Mouse (Mus musculus) midbrain, embryonic 16.5 days (tissue): ENCODE results near the gene Zfp57. TPM values are rescaled to one million over a fixed set of nuclear protein-coding genes. Genes with fewer than 3 reads are reported as not detected.

ENCODE experiments used
- ATAC-seq: fragments of 200-750 bp; cut with Nextera tagmentation; 2 replicates; pipeline ENCODE4 v1.8.0; 2017; ENCODE audit warnings: moderate TSS enrichment
- H3K27ac ChIP-seq: fragments of 300-500 bp; sonication (generic); 2 replicates; pipeline ENCODE4 v1.5.1; 2014; ENCODE audit warnings: mild to moderate bottlenecking, low read length, mixed read lengths
- H3K27me3 ChIP-seq: fragments of 300-500 bp; sonication (generic); 2 replicates; pipeline ENCODE4 v1.6.1; 2014; ENCODE audit warnings: low read depth, low read length, mixed read lengths; ENCODE audit not compliant: control insufficient read depth, insufficient read depth
- H3K36me3 ChIP-seq: fragments of 300-500 bp; sonication (generic); 2 replicates; pipeline ENCODE4 v1.6.1; 2014; ENCODE audit warnings: mild to moderate bottlenecking, low read length, moderate library complexity, mixed read lengths; ENCODE audit not compliant: control insufficient read depth, insufficient read depth
- H3K4me1 ChIP-seq: fragments of 300-500 bp; sonication (generic); 2 replicates; pipeline ENCODE4 v1.6.1; 2014; ENCODE audit warnings: mild to moderate bottlenecking, low read length, mixed read lengths; ENCODE audit not compliant: control insufficient read depth, insufficient read depth
- H3K4me2 ChIP-seq: fragments of 300-500 bp; sonication (generic); 2 replicates; pipeline ENCODE4 v1.6.1; 2014; ENCODE audit warnings: mild to moderate bottlenecking, low read length, mixed read lengths
- H3K4me3 ChIP-seq: fragments of 300-500 bp; sonication (generic); 2 replicates; pipeline ENCODE4 v1.5.1; 2014; ENCODE audit warnings: low read depth, mild to moderate bottlenecking, low read length, moderate library complexity, mixed read lengths
- H3K9ac ChIP-seq: fragments of 300-500 bp; sonication (generic); 2 replicates; pipeline ENCODE4 v1.6.1; 2014; ENCODE audit warnings: low read depth, low read length, mixed read lengths
- H3K9me3 ChIP-seq: fragments of 300-500 bp; sonication (generic); replicated peaks from 2 replicates; pipeline ENCODE4 v1.6.1; 2014; ENCODE audit warnings: mild to moderate bottlenecking, low read length, mixed read lengths; ENCODE audit not compliant: control insufficient read depth, poor library complexity, severe bottlenecking
- WGBS: fragments of 180-500 bp; shearing (Covaris S2); extraction: QIAGEN DNeasy Blood & Tissue Kit; methylation state at CpG from one replicate; pipeline ENCODE4 v1.1.7; 2014; 5-methylcytosine and 5-hydroxymethylcytosine counted together
- polyA plus RNA-seq: library from polyadenylated mRNA; unstranded; fragments of >200 nt; fragmentation: Nextera tagmentation; extraction: Ambion mirVana; gene quantifications from 2 replicates; pipeline ENCODE4 v1.2.1, GENCODE M21; 2015

Zfp57 gene
- polyA plus RNA-seq, 1 experiment from 2014 or later = 280 TPM

DNA sequence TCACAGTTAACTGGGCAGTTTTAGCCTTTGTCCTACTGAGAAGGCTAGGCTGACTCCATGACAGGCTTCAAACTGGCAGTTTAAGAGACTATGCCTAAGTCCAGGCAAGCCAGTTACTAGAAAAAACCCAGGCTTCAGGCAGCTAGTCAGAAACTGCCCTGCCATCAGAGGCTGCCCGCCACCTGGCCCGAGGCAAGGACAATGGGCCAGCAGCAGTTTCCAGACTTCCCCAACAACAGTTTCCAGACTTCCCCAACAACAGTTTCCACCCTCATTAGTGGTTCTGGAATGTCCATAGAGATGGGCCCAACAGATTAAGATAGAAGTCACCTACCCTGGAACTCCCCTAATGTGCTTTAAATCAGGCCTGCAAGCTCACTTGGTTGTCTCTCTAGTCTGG is 25.5 kb downstream of the Zfp57 start:
- Histone ChIP-seq H3K36me3 (no peaks in the 10 kb centered on the region), H3K4me1 (peaks cover 4% of the 10 kb centered on the region; the same call in 1 of the 2 replicates), H3K27me3 (no peaks in the 10 kb centered on the region), H3K9ac (no peak overlapping the region), H3K4me2 (no peak overlapping the region), H3K4me3 (no peak overlapping the region), H3K9me3 (no peaks in the 10 kb centered on the region), H3K27ac (no peak overlapping the region)
- WGBS = 75% methylated on average over 2 of the region's 2 CpGs
- ATAC-seq = no peak

DNA sequence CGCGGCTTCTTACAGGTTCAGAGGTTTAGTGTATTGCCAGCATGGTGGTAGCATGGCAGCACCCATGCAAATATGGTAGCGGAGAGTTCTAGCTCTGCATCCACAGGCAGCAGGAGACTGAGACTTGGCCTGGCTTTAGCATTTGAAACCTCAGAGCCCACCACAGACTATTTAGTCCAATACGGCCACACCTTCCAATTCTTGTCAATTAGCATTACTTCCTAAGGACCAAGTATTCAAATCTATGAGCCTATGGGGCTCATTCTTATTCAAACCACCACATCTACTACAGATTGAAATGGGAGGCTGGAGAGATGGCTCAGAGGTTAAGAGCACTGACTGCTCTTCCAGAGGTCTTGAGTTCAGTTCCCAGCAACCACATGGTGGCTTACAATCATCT is 26.5 kb downstream of the Zfp57 start:
- no peak for ATAC-seq
- Histone ChIP-seq H3K4me2 (no peak overlapping the region), H3K4me3 (no peak overlapping the region), H3K27me3 (no peaks in the 10 kb centered on the region), H3K36me3 (no peaks in the 10 kb centered on the region), H3K9me3 (no peaks in the 10 kb centered on the region), H3K27ac (peak overlapping the region; percentile 98), H3K4me1 (peaks cover 4% of the 10 kb centered on the region; the same call in 1 of the 2 replicates), H3K9ac (no peak overlapping the region)
- 95% methylated on average over 4 of the region's 4 CpGs for WGBS

GRCm38 (mm10) chr17:37028212-37028611 is 27.2 kb downstream of the Zfp57 start:
- Histone ChIP-seq H3K9me3 (no peaks in the 10 kb centered on the region), H3K9ac (peak overlapping the region; percentile 45), H3K27me3 (no peaks in the 10 kb centered on the region), H3K4me3 (peak overlapping the region; percentile 44), H3K36me3 (no peaks in the 10 kb centered on the region), H3K4me1 (peaks cover 4% of the 10 kb centered on the region; the same call in 1 of the 2 replicates), H3K27ac (peak overlapping the region; percentile 98), H3K4me2 (peak overlapping the region; percentile 47)
- 3% methylated on average over 10 of the region's 10 CpGs for WGBS
- peak; percentile 32; the same call in 1 of the 2 replicates for ATAC-seq

DNA sequence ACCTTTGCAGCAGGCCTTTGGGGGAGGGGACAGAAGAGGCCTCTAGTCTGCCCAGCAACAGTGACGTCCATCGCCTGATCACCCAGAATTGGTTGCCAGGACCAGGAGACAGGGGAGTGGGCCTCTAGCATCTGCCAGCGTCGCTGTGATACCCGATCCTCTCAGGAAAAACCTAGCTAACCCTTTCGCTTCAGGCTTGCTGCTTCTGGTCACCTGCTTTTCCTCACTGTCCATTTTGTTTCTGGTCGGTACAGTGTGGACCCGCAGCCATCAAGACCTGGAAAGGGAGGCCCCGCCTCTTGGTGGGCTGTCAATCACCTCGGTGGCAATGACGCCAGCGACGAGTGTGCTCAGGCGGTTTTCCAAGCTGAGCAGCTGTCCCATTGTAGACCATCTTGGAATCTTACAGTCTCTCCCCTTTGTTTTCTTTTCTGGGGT is 27.7 kb downstream of the Zfp57 start:
- Histone ChIP-seq H3K27me3 (no peaks in the 10 kb centered on the region), H3K9ac (peak overlapping the region; percentile 45), H3K9me3 (no peaks in the 10 kb centered on the region), H3K4me1 (peaks cover 4% of the 10 kb centered on the region; the same call in 1 of the 2 replicates), H3K27ac (peak overlapping the region; percentile 98), H3K36me3 (no peaks in the 10 kb centered on the region), H3K4me3 (peak overlapping the region; percentile 44), H3K4me2 (peak overlapping the region; percentile 47)
- WGBS = under 1% methylated on average over 14 of the region's 14 CpGs
- ATAC-seq = peak; percentile 99

GRCm38 (mm10) chr17:37029162-37029561 is 28.2 kb downstream of the Zfp57 start:
- 61% methylated on average over 8 of the region's 8 CpGs for WGBS
- no peaks in the 10 kb centered on the region for H3K36me3 ChIP-seq
- H3K4me1 ChIP-seq = peaks cover 4% of the 10 kb centered on the region; the same call in 1 of the 2 replicates
- H3K27me3 ChIP-seq = no peaks in the 10 kb centered on the region
- ATAC-seq = peak; percentile 29
- peak overlapping the region; percentile 47 for H3K4me2 ChIP-seq
- peak overlapping the region; percentile 44 for H3K4me3 ChIP-seq
- no peaks in the 10 kb centered on the region for H3K9me3 ChIP-seq
- peak overlapping the region; percentile 45; the same call in 1 of the 2 replicates for H3K9ac ChIP-seq
- peak overlapping the region; percentile 98 for H3K27ac ChIP-seq

- H3K27me3 ChIP-seq = no peaks in the 10 kb centered on the region
- no peaks in the 10 kb centered on the region for H3K36me3 ChIP-seq
- no peak overlapping the region for H3K9ac ChIP-seq
- no peaks in the 10 kb centered on the region for H3K9me3 ChIP-seq
- no peak for ATAC-seq
- WGBS = 69% methylated on average over 2 of the region's 2 CpGs
- H3K4me3 ChIP-seq = no peak overlapping the region
- no peaks in the 10 kb centered on the region for H3K4me1 ChIP-seq
- no peak overlapping the region for H3K27ac ChIP-seq
- no peak overlapping the region for H3K4me2 ChIP-seq
Observed at GRCm38 (mm10) chr17:37039127-37039894, 38.3 kb downstream of the Zfp57 start.

- peak overlapping the region; percentile 68 for H3K4me2 ChIP-seq
- WGBS = 78% methylated on average over 7 of the region's 7 CpGs
- peak overlapping the region; percentile 98 for H3K27ac ChIP-seq
- H3K36me3 ChIP-seq = no peaks in the 10 kb centered on the region
- H3K4me3 ChIP-seq = peak overlapping the region; percentile 91
- H3K9ac ChIP-seq = peak overlapping the region; percentile 100
- no peaks in the 10 kb centered on the region for H3K9me3 ChIP-seq
- ATAC-seq = no peak
- peaks cover 18% of the 10 kb centered on the region for H3K4me1 ChIP-seq
- no peaks in the 10 kb centered on the region for H3K27me3 ChIP-seq
Observed at GRCm38 (mm10) chr17:37044651-37045244, 43.8 kb downstream of the Zfp57 start.

GRCm38 (mm10) chr17:37045611-37046311 is 44.8 kb downstream of the Zfp57 start, which contains the start of gene Gabbr1:
TSS of gene Gabbr1 (plus strand) at chr17:37045966.
- Histone ChIP-seq H3K4me2 (peak within 1 kb of the TSS; percentile 68), H3K27me3 (no peaks in the 10 kb centered on the region), H3K36me3 (no peaks in the 10 kb centered on the region), H3K4me3 (peak within 1 kb of the TSS; percentile 91), H3K9ac (peak within 1 kb of the TSS; percentile 100), H3K4me1 (peaks cover 22% of the 10 kb centered on the region), H3K9me3 (no peaks in the 10 kb centered on the region), H3K27ac (peak within 1 kb of the TSS; percentile 98)
- WGBS = under 1% methylated on average over 48 of the region's 55 CpGs
- ATAC-seq = peak; percentile 76
